Mouse (Mus musculus) bone marrow macrophage, adult 2 months (primary cell): ENCODE measurements around the gene A1cf. TPM values are rescaled to one million over a fixed set of nuclear protein-coding genes. Genes with fewer than 3 reads are reported as not detected.

ENCODE experiments used
- H3K27ac ChIP-seq: 2 replicates; pipeline ENCODE4 v1.5.1; 2012; ENCODE audit warnings: low read depth, low read length; ENCODE audit not compliant: insufficient read depth
- H3K4me1 ChIP-seq: 2 replicates; pipeline ENCODE4 v1.6.1; 2012; ENCODE audit warnings: low read length; ENCODE audit not compliant: control insufficient read depth, insufficient read depth
- H3K4me3 ChIP-seq: 2 replicates; pipeline ENCODE4 v1.5.1; 2012; ENCODE audit warnings: mild to moderate bottlenecking, low read length, moderate library complexity; ENCODE audit not compliant: insufficient read depth
- CTCF ChIP-seq: IDR thresholded peaks from 2 replicates; pipeline ENCODE4 v1.5.1; 2012; ENCODE audit warnings: low read depth, mild to moderate bottlenecking, low read length, moderate library complexity
- POLR2A ChIP-seq: IDR thresholded peaks from 2 replicates; pipeline ENCODE4 v1.6.1; 2012; ENCODE audit warnings: mild to moderate bottlenecking, low read depth, low read length, borderline replicate concordance
- polyA plus RNA-seq: library from polyadenylated mRNA; stranded (reverse); fragments of >200 nt; gene quantifications from 2 replicates; pipeline ENCODE4 v1.2.4, GENCODE M21; 2012; ENCODE audit not compliant: missing spikeins, insufficient read depth, insufficient read length

Gene A1cf
- polyA plus RNA-seq, 1 experiment = not detected

GRCm38 (mm10) chr19:31975882-31976281, 107.3 kb downstream of the A1cf start:
- TF ChIP-seq POLR2A = no peak
- no peak for TF ChIP-seq CTCF

GRCm38 (mm10) chr19:31991057-31991456, 122.5 kb downstream of the A1cf start:
- Histone ChIP-seq H3K27ac (no peak overlapping the region), H3K4me3 (no peak overlapping the region), H3K4me1 (peaks cover 2% of the 10 kb centered on the region; the same call in 1 of the 2 replicates)
- TF ChIP-seq CTCF (no peak), POLR2A (no peak)

More at GRCm38 (mm10) chr19:31975882-31976281, 107.3 kb downstream of the A1cf start:
- Histone ChIP-seq H3K4me1 (peaks cover 14% of the 10 kb centered on the region), H3K4me3 (no peak overlapping the region), H3K27ac (no peak overlapping the region)

GRCm38 (mm10) chr19:31996916-31997315, 128.4 kb downstream of the A1cf start:
- no peak for TF ChIP-seq CTCF
- no peak for TF ChIP-seq POLR2A
- H3K27ac ChIP-seq = no peak overlapping the region
- H3K4me3 ChIP-seq = no peak overlapping the region
- H3K4me1 ChIP-seq = peaks cover 11% of the 10 kb centered on the region

Other genes with a start within 250 kb of the A1cf start
- 0.15 TPM in 1 of 2 replicates, not detected in the other for gene Prkg1, start 103.7 kb upstream of the A1cf start, polyA plus RNA-seq
- gene Asah2, start 239.4 kb downstream of the A1cf start, polyA plus RNA-seq = 11.3 and 13.6 TPM in 2 replicates